Mouse (Mus musculus): Measurements from ENCODE around the gene Actr5. TPM values are rescaled to one million over a fixed set of nuclear protein-coding genes. Genes with fewer than 3 reads are reported as not detected.

Gene Actr5
- polyA plus RNA-seq, 1 experiment from 2014 or later: 20.8 TPM

DNA sequence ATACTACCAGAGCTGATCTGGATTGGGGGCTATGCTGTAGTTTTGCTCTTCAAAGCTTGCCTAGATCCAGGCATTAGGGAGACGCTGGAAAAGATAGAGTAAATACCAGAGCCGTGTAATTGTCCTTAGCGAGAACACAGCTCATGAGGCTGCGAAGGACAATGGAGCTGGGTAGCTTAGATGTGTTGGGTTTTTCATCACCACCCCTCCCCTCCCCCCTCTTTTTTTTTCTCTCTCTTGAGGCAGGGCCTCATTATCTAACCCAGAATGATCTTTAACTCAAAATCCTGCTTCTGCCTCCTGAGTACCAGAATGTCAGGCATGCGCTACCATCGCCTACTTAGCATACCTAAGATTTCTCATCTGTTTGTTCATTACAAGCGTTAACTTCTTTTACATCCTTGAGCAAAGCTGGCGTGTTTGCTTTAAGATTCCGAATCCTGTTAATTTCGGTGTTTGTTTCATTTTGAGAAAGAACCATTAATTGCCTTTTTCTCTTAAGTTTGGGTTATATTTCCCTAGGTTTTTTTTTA lies 55.7 kb downstream of the Actr5 start:
- H3K36me3 ChIP-seq: no peaks in the 10 kb centered on the region
- H3K4me2 ChIP-seq: no peak overlapping the region
- H3K4me1 ChIP-seq (replicated peaks): peaks cover 15% of the 10 kb centered on the region; the same call in 1 of the 2 replicates
- no peak for ATAC-seq (ENCODE audit: insufficient number of reproducible peaks, insufficient read depth, low FRiP score, low TSS enrichment, low read depth)
- H3K4me3 ChIP-seq (replicated peaks): no peak overlapping the region
- H3K9ac ChIP-seq (replicated peaks): no peak overlapping the region
- no peaks in the 10 kb centered on the region for H3K9me3 ChIP-seq
- no peaks in the 10 kb centered on the region for H3K27me3 ChIP-seq
- no peak overlapping the region for H3K27ac ChIP-seq
- 75% methylated on average over 10 of the region's 10 CpGs for WGBS

DNA sequence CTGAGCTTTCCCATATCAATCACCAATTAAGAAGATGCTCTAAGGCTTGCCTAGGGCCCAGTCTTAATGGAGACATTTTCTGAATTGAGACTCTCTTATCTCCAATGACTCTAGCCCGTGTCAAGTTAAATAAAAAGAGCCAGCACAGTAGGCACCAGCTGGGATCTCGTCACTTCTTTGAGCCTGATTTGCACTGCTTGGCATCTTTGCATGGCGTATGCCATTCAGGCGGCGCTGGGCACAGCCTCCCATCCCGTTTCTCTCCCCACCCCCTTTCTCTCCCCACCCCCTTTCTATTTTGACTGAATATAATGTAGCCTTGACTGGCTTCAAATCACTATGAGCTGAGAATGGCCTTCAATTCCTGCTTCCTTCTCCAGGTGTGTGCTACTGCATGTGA lies 57.0 kb downstream of the Actr5 start:
- no peak overlapping the region for H3K27ac ChIP-seq
- no peaks in the 10 kb centered on the region for H3K27me3 ChIP-seq
- no peak overlapping the region for H3K4me3 ChIP-seq (replicated peaks)
- no peak for ATAC-seq (ENCODE audit: insufficient number of reproducible peaks, insufficient read depth, low FRiP score, low TSS enrichment, low read depth)
- H3K4me2 ChIP-seq: no peak overlapping the region
- no peak overlapping the region for H3K9ac ChIP-seq (replicated peaks)
- peaks cover 17% of the 10 kb centered on the region; the same call in 1 of the 2 replicates for H3K4me1 ChIP-seq (replicated peaks)
- no peaks in the 10 kb centered on the region for H3K36me3 ChIP-seq
- no peaks in the 10 kb centered on the region for H3K9me3 ChIP-seq
- 89% methylated on average over 6 of the region's 6 CpGs for WGBS

DNA sequence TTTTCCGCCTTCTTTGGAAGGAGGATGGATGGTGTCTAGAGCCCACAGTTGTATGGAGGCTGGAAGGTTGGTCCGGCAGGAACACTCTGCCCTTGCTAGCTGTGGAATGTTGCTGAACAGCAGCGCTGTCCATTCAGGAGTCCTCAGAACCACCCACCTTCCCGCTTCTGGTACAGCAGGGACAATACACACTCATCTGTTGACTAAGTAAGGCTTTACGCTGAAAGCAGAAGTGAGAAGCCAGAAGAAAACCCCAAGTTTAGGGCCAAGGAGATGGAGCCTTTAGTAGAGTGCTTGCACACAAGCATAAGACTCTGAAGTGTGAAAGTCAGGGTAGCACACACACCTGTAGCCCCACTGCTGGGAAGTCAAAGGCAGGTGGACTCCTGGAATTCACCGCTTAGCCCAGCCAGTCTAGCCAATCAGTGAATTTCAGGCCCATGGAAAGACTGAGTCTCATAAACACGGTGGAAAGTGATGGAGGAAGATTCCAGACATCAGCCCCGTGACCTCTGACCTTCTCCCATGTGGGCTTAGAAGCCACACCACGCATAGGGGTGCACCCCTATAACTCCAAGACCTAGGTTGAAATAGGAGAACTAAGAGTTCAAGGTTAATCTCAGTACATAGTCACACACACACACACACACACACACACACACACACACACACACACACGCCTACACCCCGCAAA lies 57.8 kb downstream of the Actr5 start:
- Histone ChIP-seq H3K9ac (replicated peaks) (no peak overlapping the region), H3K27me3 (no peaks in the 10 kb centered on the region), H3K4me1 (replicated peaks) (peaks cover 20% of the 10 kb centered on the region; the same call in 1 of the 2 replicates), H3K27ac (no peak overlapping the region), H3K4me3 (replicated peaks) (no peak overlapping the region), H3K9me3 (no peaks in the 10 kb centered on the region), H3K36me3 (no peaks in the 10 kb centered on the region), H3K4me2 (no peak overlapping the region)
- ATAC-seq (ENCODE audit: insufficient number of reproducible peaks, insufficient read depth, low FRiP score, low TSS enrichment, low read depth): no peak
- 49% methylated on average over 11 of the region's 11 CpGs for WGBS

DNA sequence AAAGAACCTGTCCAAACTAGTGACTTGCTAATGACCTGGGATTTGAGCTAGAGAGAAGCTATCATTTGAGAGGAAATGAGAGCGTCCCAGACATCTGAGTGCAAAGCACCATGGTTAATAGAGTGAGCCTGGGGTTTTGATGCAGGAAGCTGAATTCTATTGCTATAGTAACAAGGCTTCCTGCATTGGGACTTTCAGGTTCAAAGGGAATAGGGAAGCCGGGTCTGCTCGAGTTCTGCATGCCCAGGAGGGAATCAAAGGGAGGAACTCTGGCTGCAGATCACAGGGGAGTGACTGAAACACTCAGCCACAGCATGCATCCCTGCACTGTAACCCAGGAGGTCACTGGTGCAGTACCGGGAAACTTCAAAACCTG lies 58.3 kb downstream of the Actr5 start:
- no peaks in the 10 kb centered on the region for H3K27me3 ChIP-seq
- peaks cover 20% of the 10 kb centered on the region; the same call in 1 of the 2 replicates for H3K4me1 ChIP-seq (replicated peaks)
- no peak overlapping the region for H3K4me2 ChIP-seq
- no peak for ATAC-seq (ENCODE audit: insufficient number of reproducible peaks, insufficient read depth, low FRiP score, low TSS enrichment, low read depth)
- H3K9me3 ChIP-seq: no peaks in the 10 kb centered on the region
- WGBS: 7% methylated on average over 4 of the region's 4 CpGs
- no peak overlapping the region for H3K9ac ChIP-seq (replicated peaks)
- H3K4me3 ChIP-seq (replicated peaks): no peak overlapping the region
- H3K27ac ChIP-seq: no peak overlapping the region
- H3K36me3 ChIP-seq: no peaks in the 10 kb centered on the region

DNA sequence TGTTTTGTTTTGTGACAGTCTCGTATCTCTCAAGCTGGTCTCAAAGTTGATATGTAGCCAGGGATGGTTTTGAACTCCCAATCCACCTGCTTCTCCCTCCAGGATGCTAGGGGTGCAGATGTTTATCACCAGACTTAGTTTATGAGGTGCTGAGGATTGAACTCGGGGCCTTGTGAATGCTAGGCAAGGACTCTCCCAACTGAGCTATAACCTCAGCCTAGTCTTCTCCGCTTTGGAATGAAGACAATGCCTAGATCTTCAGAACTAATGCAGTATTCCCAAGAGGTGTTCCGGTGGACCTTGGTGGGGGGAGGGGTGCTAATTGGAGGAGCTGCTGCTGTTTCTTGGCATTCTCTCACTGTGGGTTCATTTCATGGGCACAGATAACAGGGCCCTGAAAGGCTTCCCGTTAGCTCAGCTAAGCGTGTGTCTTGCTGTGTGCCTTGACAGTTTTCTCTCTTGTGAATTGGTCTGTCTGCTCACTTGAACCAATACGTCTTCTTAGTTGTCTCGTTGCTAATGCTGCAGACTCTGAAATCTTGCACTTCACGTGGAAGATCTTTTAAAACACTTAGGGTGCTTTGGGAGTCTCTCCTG lies 59.7 kb downstream of the Actr5 start:
- no peaks in the 10 kb centered on the region for H3K27me3 ChIP-seq
- H3K4me2 ChIP-seq: no peak overlapping the region
- H3K4me1 ChIP-seq (replicated peaks): peaks cover 28% of the 10 kb centered on the region
- WGBS: 60% methylated on average over 9 of the region's 9 CpGs
- ATAC-seq (ENCODE audit: insufficient number of reproducible peaks, insufficient read depth, low FRiP score, low TSS enrichment, low read depth): no peak
- H3K36me3 ChIP-seq: no peaks in the 10 kb centered on the region
- H3K9me3 ChIP-seq: no peaks in the 10 kb centered on the region
- no peak overlapping the region for H3K4me3 ChIP-seq (replicated peaks)
- H3K9ac ChIP-seq (replicated peaks): no peak overlapping the region
- H3K27ac ChIP-seq: no peak overlapping the region

DNA sequence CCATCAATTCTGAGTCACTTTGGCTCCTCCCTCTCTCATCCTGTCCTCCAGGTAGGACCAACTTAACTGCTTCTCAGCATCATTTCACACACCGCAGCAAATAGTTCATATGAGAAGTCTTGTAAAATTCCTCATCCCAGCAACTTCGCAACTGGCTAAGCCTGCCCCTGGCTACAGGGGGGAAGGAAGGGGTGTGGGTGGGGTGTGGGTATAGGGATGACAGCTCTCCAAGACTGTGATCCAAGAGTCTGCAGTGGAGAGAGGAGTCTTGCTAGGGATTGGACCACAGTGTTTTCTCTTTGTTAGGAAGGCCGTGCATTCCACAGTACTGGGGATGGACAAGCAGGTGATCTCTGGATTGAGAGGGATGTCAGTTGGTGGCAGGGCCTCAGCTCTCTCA lies 60.2 kb downstream of the Actr5 start:
- H3K4me2 ChIP-seq: no peak overlapping the region
- 69% methylated on average over 3 of the region's 3 CpGs for WGBS
- peaks cover 34% of the 10 kb centered on the region for H3K4me1 ChIP-seq (replicated peaks)
- H3K27ac ChIP-seq: no peak overlapping the region
- no peaks in the 10 kb centered on the region for H3K36me3 ChIP-seq
- no peak overlapping the region for H3K4me3 ChIP-seq (replicated peaks)
- no peaks in the 10 kb centered on the region for H3K27me3 ChIP-seq
- H3K9ac ChIP-seq (replicated peaks): no peak overlapping the region
- H3K9me3 ChIP-seq: no peaks in the 10 kb centered on the region
- ATAC-seq (ENCODE audit: insufficient number of reproducible peaks, insufficient read depth, low FRiP score, low TSS enrichment, low read depth): no peak

DNA sequence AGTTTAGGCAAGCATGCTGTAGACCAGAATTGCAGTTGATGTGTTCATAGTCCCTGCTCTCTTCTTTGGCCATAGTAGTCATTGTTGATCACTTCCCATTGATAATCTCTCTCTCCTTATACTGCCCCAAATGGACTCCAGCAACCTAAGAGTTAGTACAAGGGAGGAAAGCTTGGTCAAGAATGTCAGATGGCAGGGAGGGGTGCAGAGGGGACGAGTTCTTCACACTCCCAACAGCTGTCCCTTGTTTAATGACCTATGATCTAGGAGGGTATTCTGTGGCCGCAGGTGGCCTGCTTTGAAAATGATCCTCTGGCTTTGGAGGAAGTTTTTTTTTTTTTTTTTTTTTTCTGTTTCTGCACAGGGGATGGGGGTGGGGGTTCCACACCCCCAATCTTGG lies 61.7 kb downstream of the Actr5 start:
- ATAC-seq (ENCODE audit: insufficient number of reproducible peaks, insufficient read depth, low FRiP score, low TSS enrichment, low read depth): no peak
- no peaks in the 10 kb centered on the region for H3K36me3 ChIP-seq
- H3K4me2 ChIP-seq: no peak overlapping the region
- H3K4me3 ChIP-seq (replicated peaks): no peak overlapping the region
- WGBS: 29% methylated on average over 2 of the region's 2 CpGs
- no peak overlapping the region for H3K27ac ChIP-seq
- H3K4me1 ChIP-seq (replicated peaks): peaks cover 36% of the 10 kb centered on the region
- H3K9ac ChIP-seq (replicated peaks): no peak overlapping the region
- no peaks in the 10 kb centered on the region for H3K9me3 ChIP-seq
- no peaks in the 10 kb centered on the region for H3K27me3 ChIP-seq

DNA sequence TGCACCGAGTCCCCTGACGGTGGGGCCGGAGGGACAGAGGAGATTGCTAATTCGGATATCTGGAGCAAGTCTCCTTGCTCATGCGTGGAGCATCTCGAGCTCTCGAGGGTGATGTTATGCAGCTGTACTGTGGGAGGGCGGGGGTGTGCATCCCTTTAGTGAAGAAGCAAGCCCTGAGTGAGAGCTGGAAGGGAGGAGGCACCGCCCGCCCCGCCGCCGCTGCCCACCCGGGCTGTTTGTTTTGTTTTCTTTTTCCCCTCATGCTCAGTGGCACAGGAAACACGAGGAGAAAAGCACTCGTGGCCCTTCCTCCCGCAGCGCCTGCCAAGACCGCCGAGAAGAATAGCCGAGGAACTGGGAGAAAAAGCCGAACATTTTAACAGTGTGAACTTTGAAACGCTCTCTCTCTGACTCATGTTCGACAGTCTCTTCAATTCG lies 63.1 kb downstream of the Actr5 start:
- Histone ChIP-seq H3K27me3 (no peaks in the 10 kb centered on the region), H3K4me2 (no peak overlapping the region), H3K27ac (0 out of 2 replicates have a peak overlapping the region, but pooled peaks have one; percentile 17), H3K36me3 (no peaks in the 10 kb centered on the region), H3K4me3 (replicated peaks) (no peak overlapping the region), H3K9ac (replicated peaks) (no peak overlapping the region), H3K9me3 (no peaks in the 10 kb centered on the region), H3K4me1 (replicated peaks) (peaks cover 28% of the 10 kb centered on the region)
- ATAC-seq (ENCODE audit: insufficient number of reproducible peaks, insufficient read depth, low FRiP score, low TSS enrichment, low read depth): no peak
- WGBS: 69% methylated on average over 25 of the region's 25 CpGs

MicroRNAs within 50 kb of the gene (microRNA counts, 519-probe panel; counts per million panel counts)
- microRNA mmu-miR-3474: not detected

Small RNA genes lying within 50 kb of the gene (microRNA-seq; reads per million reads assigned to microRNA genes)
- 4.6 reads per million, percentile 15 among the genes with 10 or more reads in this experiment for gene Mir3474

Other genes starting within 250 kb of the Actr5 start
- gene Snhg11, start 249.2 kb upstream of the Actr5 start, polyA plus RNA-seq (2016; fragmentation: Nextera tagmentation; extraction: Ambion mirVana): 6.3 and 7.7 TPM in 2 replicates
- gene Ralgapb, start 215.0 kb upstream of the Actr5 start, polyA plus RNA-seq (2016; fragmentation: Nextera tagmentation; extraction: Ambion mirVana): 17.3 and 19.7 TPM in 2 replicates
- gene Adig, start 122.3 kb upstream of the Actr5 start, polyA plus RNA-seq (2016; fragmentation: Nextera tagmentation; extraction: Ambion mirVana): 0.37 TPM in 1 of 2 replicates, not detected in the other
- 0.16 and 0.24 TPM in 2 replicates for gene Arhgap40, start 112.1 kb upstream of the Actr5 start, polyA plus RNA-seq (2016; fragmentation: Nextera tagmentation; extraction: Ambion mirVana)
- gene Slc32a1, start 14.1 kb upstream of the Actr5 start, polyA plus RNA-seq (2016; fragmentation: Nextera tagmentation; extraction: Ambion mirVana): not detected in 2 replicates
- gene Ppp1r16b, start 40.5 kb downstream of the Actr5 start, polyA plus RNA-seq (2016; fragmentation: Nextera tagmentation; extraction: Ambion mirVana): 3.3 TPM in 2 replicates
- 54.5 and 55.3 TPM in 2 replicates for gene Fam83d, start 143.2 kb downstream of the Actr5 start, polyA plus RNA-seq (2016; fragmentation: Nextera tagmentation; extraction: Ambion mirVana)
- gene Dhx35, start 169.9 kb downstream of the Actr5 start, polyA plus RNA-seq (2016; fragmentation: Nextera tagmentation; extraction: Ambion mirVana): 15.9 and 16.9 TPM in 2 replicates